ENCODE assay signal across 18 mouse cellular contexts in the genomic region with DNA sequence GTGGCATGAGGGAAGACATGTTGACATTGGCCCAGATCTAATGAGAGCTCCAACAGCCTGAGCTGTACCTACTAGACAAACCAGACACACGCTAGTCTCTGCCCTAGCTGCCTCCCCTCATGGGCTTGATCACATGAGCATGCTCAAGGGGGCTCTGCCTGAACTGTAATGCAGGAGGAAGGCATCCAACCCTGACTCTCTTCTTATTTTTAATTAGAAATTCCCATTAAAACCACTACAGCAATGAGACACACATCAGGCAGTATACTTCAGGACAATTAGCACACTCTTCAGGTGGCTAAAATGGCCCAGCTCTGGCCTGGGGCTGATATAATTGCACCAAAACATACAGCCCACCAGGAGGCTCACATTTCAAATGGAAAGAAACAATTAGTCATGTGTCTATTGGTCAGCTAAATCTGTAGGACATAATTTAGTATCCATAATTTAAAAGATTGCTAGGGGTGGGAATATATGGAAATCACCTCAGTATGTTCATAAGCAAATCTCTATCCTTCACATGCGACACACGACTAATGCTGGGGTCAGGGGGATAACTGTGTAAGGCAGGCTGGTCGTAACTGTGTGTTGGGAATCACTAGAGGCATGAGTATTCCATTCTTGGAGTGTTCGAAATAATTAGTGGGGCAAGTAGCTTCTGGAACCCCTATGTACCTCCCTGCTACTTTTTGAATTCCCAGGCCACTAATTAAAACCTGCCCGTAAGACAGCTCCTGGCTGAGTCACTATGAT.
DNase-seq lines count a peak whose midpoint lies in the region; ATAC-seq and TF ChIP-seq lines count a peak whose summit lies in the region.
"Had no signal": no experiment of that assay in that cellular context is flagged by ENCODE, and none has a peak within 500 bp of the region (broad histone marks: within the 10 kb centered on the region; RNA-seq: fewer than 3 reads in every experiment).

No protein-coding gene starts in this region.

- H3K9me3 ChIP-seq in forebrain, postnatal 0 days (ENCODE audit: low read length) = no peaks in the 10 kb centered on the region
- H3K9me3 ChIP-seq in midbrain, embryonic 10.5 days (replicated peaks) = no peaks in the 10 kb centered on the region
- no peaks in the 10 kb centered on the region for H3K9me3 ChIP-seq in neural tube, embryonic 15.5 days (replicated peaks)
- H3K9me3 ChIP-seq: G1E; limb, embryonic 13.5 days had no signal

- H3K4me2 ChIP-seq in forebrain, postnatal 0 days (ENCODE audit: low read depth) = peak overlapping the region; percentile 26; the same call in 1 of the 2 replicates
- H3K4me2 ChIP-seq in neural tube, embryonic 15.5 days = peak overlapping the region; percentile 38
- H3K4me2 ChIP-seq: limb, embryonic 13.5 days had no signal

- H3K27ac ChIP-seq in layer of hippocampus, adult 2 months = peak overlapping the region; percentile 20; the same call in 1 of the 2 replicates
- no peak overlapping the region for H3K27ac ChIP-seq in forebrain, postnatal 0 days (ENCODE audit: low read depth, low read length)
- peak overlapping the region; percentile 65 for H3K27ac ChIP-seq in midbrain, embryonic 10.5 days (replicated peaks)
- H3K27ac ChIP-seq in neural tube, embryonic 15.5 days (replicated peaks) = 0 out of 2 replicates have a peak overlapping the region, but pooled peaks have one; percentile 33
- H3K27ac ChIP-seq: gastrocnemius, adult 2 months; limb, embryonic 13.5 days had no signal

- DNase-seq in layer of hippocampus, adult 2 months (ENCODE audit: low spot score in 2 of 2) = no peak
- DNase-seq in layer of hippocampus, postnatal 36 days = no peak
- no peak for DNase-seq in forebrain, postnatal 0 days
- DNase-seq in midbrain, embryonic 10.5 days (ENCODE audit: low spot score) = no peak
- DNase-seq in cerebellum, adult 11-12 months = no peak
- no peak for DNase-seq in urinary bladder, postnatal 25 days (ENCODE audit: low spot score)
- DNase-seq: adrenal gland, postnatal 10 days; B cell, adult 2 months; gastrocnemius, adult 2 months; heart, postnatal 14 days; kidney, adult 18-20 months; lung, adult 2 months; spleen, adult 18-20 months; thymus, postnatal 4 days had no signal

- TF ChIP-seq CTCF in layer of hippocampus, adult 2 months (conservative IDR thresholded peaks at IDR 0.05) = no peak
- no peak for TF ChIP-seq CTCF in forebrain, postnatal 0 days (IDR thresholded peaks at IDR 0.05; ENCODE audit: low read depth)

- no peak overlapping the region for H3K4me3 ChIP-seq in layer of hippocampus, adult 2 months
- H3K4me3 ChIP-seq in forebrain, postnatal 0 days (ENCODE audit: low read depth, low read length) = no peak overlapping the region
- no peak overlapping the region for H3K4me3 ChIP-seq in midbrain, embryonic 10.5 days
- no peak overlapping the region for H3K4me3 ChIP-seq in neural tube, embryonic 15.5 days (replicated peaks)
- H3K4me3 ChIP-seq: gastrocnemius, adult 2 months; limb, embryonic 13.5 days had no signal

- no peak overlapping the region for H3K9ac ChIP-seq in forebrain, postnatal 0 days
- no peak overlapping the region for H3K9ac ChIP-seq in neural tube, embryonic 15.5 days (replicated peaks)
- H3K9ac ChIP-seq: limb, embryonic 13.5 days had no signal

- WGBS in forebrain, postnatal 0 days = 22% methylated on average over 6 of the region's 6 CpGs
- WGBS in midbrain, embryonic 10.5 days = 84% methylated on average over 6 of the region's 6 CpGs
- WGBS in neural tube, embryonic 15.5 days = 39% methylated on average over 6 of the region's 6 CpGs

- ATAC-seq in forebrain, postnatal 0 days = 0 out of 2 replicates have a peak, but pooled peaks have one; percentile 47
- peak; percentile 72 for ATAC-seq in neural tube, embryonic 15.5 days (ENCODE audit: low FRiP score)
- no peak for ATAC-seq in megakaryocyte progenitor cell, adult 5-6 weeks (replicated peaks; ENCODE audit: poor library complexity)

- no peaks in the 10 kb centered on the region for H3K27me3 ChIP-seq in forebrain, postnatal 0 days (ENCODE audit: insufficient read depth, low read length)
- H3K27me3 ChIP-seq in midbrain, embryonic 10.5 days (ENCODE audit: low read depth, poor library complexity, severe bottlenecking) = no peaks in the 10 kb centered on the region
- no peaks in the 10 kb centered on the region for H3K27me3 ChIP-seq in neural tube, embryonic 15.5 days (replicated peaks)
- H3K27me3 ChIP-seq: limb, embryonic 13.5 days had no signal

- H3K4me1 ChIP-seq in forebrain, postnatal 0 days (ENCODE audit: insufficient read depth) = no peaks in the 10 kb centered on the region; the same call in none of the 2 replicates
- H3K4me1 ChIP-seq in midbrain, embryonic 10.5 days = peaks cover 21% of the 10 kb centered on the region
- H3K4me1 ChIP-seq in neural tube, embryonic 15.5 days = peaks cover 14% of the 10 kb centered on the region

- H3K36me3 ChIP-seq in forebrain, postnatal 0 days (ENCODE audit: insufficient read depth) = no peaks in the 10 kb centered on the region
- no peaks in the 10 kb centered on the region for H3K36me3 ChIP-seq in midbrain, embryonic 10.5 days
- no peaks in the 10 kb centered on the region for H3K36me3 ChIP-seq in neural tube, embryonic 15.5 days
- H3K36me3 ChIP-seq: G1E; limb, embryonic 13.5 days had no signal
